Mouse (Mus musculus): ENCODE results near the gene Prpsap2. TPM values are rescaled to one million over a fixed set of nuclear protein-coding genes. Genes with fewer than 3 reads are reported as not detected.

The Prpsap2 gene
- total and polyA plus RNA-seq, 3 experiments, result 29.0 to 30.7 TPM; not detected in 1

DNA sequence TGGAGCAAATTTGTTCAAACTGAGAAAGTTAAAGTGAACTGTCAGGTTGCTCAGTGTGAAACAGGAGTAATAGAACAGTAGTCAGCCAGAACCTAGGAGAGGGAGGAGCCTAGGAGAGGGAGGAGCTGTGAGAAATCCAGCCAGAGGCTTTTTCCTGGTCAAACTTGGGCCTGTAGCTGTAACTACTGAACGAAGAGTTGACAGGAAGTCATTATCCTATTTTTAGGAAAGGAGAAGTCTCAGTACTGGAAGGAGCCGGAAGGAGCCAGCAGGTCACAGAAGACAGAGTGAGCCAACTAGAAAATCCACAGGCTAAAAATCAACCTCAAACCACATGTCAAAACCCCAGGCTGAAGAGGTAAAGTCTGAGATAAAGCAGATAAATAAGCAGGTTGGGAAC, 33.9 kb downstream of the Prpsap2 start:
- Histone ChIP-seq H3K27ac (ENCODE audit: control insufficient read depth, low read depth, low read length) (no peak overlapping the region), H3K4me1 (ENCODE audit: control insufficient read depth in 1 of 2, insufficient read depth in 2 of 2, low read length in 2 of 2) (no peaks in the 10 kb centered on the region), H3K9ac (ENCODE audit: control insufficient read depth, low read depth, low read length, poor library complexity, severe bottlenecking) (no peak overlapping the region), H3K79me2 (ENCODE audit: control insufficient read depth, insufficient read depth, low read length, poor library complexity) (no peaks in the 10 kb centered on the region), H3K36me3 (ENCODE audit: control insufficient read depth in 1 of 2, insufficient read depth in 2 of 2, low read length in 2 of 2) (no peaks in the 10 kb centered on the region), H3K4me3 (ENCODE audit: control insufficient read depth in 1 of 2, insufficient read depth in 1 of 2, low read depth in 2 of 2, low read length in 2 of 2) (no peak overlapping the region), H3K27me3 (ENCODE audit: control insufficient read depth in 1 of 2, insufficient read depth in 2 of 2, low read length in 2 of 2) (no peaks in the 10 kb centered on the region), H3K9me3 (replicated peaks; ENCODE audit: insufficient read depth, low read length) (no peaks in the 10 kb centered on the region)
- no peak for DNase-seq (ENCODE audit: low read depth, low spot score)
- no peak for TF ChIP-seq MAX (IDR thresholded peaks at IDR 0.05; ENCODE audit: low read length)
- TF ChIP-seq HCFC1 (IDR thresholded peaks at IDR 0.05; ENCODE audit: low read depth, low read length), result no peak
- TF ChIP-seq BHLHE40 (IDR thresholded peaks at IDR 0.05; ENCODE audit: borderline replicate concordance, low read depth, low read length), result no peak
- TF ChIP-seq ZNF384 (IDR thresholded peaks at IDR 0.05; ENCODE audit: low read depth, low read length), result no peak

- no peak for DNase-seq (ENCODE audit: low read depth, low spot score)
- TF ChIP-seq E2F4 (IDR thresholded peaks at IDR 0.05; ENCODE audit: borderline replicate concordance, low read depth, low read length) (no peak), GABPA (IDR thresholded peaks at IDR 0.05; ENCODE audit: low read depth, low read length) (no peak), ETS1 (IDR thresholded peaks at IDR 0.05; ENCODE audit: low read depth, low read length) (no peak), SIN3A (IDR thresholded peaks at IDR 0.05; ENCODE audit: low read length) (no peak), TAL1 (IDR thresholded peaks at IDR 0.05; ENCODE audit: low read length) (no peak), JUND (IDR thresholded peaks at IDR 0.05; ENCODE audit: low read depth, low read length) (no peak), POLR2A (IDR thresholded peaks at IDR 0.05; ENCODE audit: control insufficient read depth in 1 of 2, insufficient read depth in 1 of 2, low read depth in 1 of 2, low read length in 2 of 2, poor library complexity in 1 of 2) (no peak), UBTF (IDR thresholded peaks at IDR 0.05; ENCODE audit: borderline replicate concordance, insufficient read depth, low read depth, low read length) (no peak), ZKSCAN1 (IDR thresholded peaks at IDR 0.05; ENCODE audit: low read depth, low read length) (no peak), SMC3 (IDR thresholded peaks at IDR 0.05; ENCODE audit: low read depth, low read length) (no peak), MAX (IDR thresholded peaks at IDR 0.05; ENCODE audit: low read length) (no peak)
- H3K9me3 ChIP-seq (replicated peaks; ENCODE audit: insufficient read depth, low read length), result no peaks in the 10 kb centered on the region
- H3K9ac ChIP-seq (ENCODE audit: control insufficient read depth, low read depth, low read length, poor library complexity, severe bottlenecking), result no peak overlapping the region
- no peaks in the 10 kb centered on the region for H3K79me2 ChIP-seq (ENCODE audit: control insufficient read depth, insufficient read depth, low read length, poor library complexity)
- H3K27me3 ChIP-seq (ENCODE audit: control insufficient read depth in 1 of 2, insufficient read depth in 2 of 2, low read length in 2 of 2), result no peaks in the 10 kb centered on the region
- H3K4me3 ChIP-seq (ENCODE audit: control insufficient read depth in 1 of 2, insufficient read depth in 1 of 2, low read depth in 2 of 2, low read length in 2 of 2), result no peak overlapping the region
- H3K36me3 ChIP-seq (ENCODE audit: control insufficient read depth in 1 of 2, insufficient read depth in 2 of 2, low read length in 2 of 2), result no peaks in the 10 kb centered on the region
- no peaks in the 10 kb centered on the region for H3K4me1 ChIP-seq (ENCODE audit: control insufficient read depth in 1 of 2, insufficient read depth in 2 of 2, low read length in 2 of 2)
- no peak overlapping the region for H3K27ac ChIP-seq (ENCODE audit: control insufficient read depth, low read depth, low read length)
Measured at GRCm38 (mm10) chr11:61722077-61722476, 39.8 kb downstream of the Prpsap2 start.

- H3K4me3 ChIP-seq (ENCODE audit: control insufficient read depth in 1 of 2, insufficient read depth in 1 of 2, low read depth in 2 of 2, low read length in 2 of 2), result no peak within 1 kb of the TSS
- TF ChIP-seq MYC (IDR thresholded peaks at IDR 0.05; ENCODE audit: low read depth, low read length), result no peak
- no peak for TF ChIP-seq GABPA (IDR thresholded peaks at IDR 0.05; ENCODE audit: low read depth, low read length)
- no peak for TF ChIP-seq KAT2A (conservative IDR thresholded peaks at IDR 0.05; ENCODE audit: low read depth, low read length)
- no peak for TF ChIP-seq ZMIZ1 (IDR thresholded peaks at IDR 0.05; ENCODE audit: low read depth, low read length)
- no peak for TF ChIP-seq MAFK (IDR thresholded peaks at IDR 0.05; ENCODE audit: borderline replicate concordance, low read depth, low read length)
- no peak for TF ChIP-seq BHLHE40 (IDR thresholded peaks at IDR 0.05; ENCODE audit: borderline replicate concordance, low read depth, low read length)
- no peak for TF ChIP-seq UBTF (IDR thresholded peaks at IDR 0.05; ENCODE audit: borderline replicate concordance, insufficient read depth, low read depth, low read length)
- TF ChIP-seq POLR2AphosphoS5 (IDR thresholded peaks at IDR 0.05; ENCODE audit: borderline replicate concordance, low read depth, low read length), result no peak
- TF ChIP-seq TCF12 (IDR thresholded peaks at IDR 0.05; ENCODE audit: low read depth, low read length), result no peak
- no peaks in the 10 kb centered on the region for H3K27me3 ChIP-seq (ENCODE audit: control insufficient read depth in 1 of 2, insufficient read depth in 2 of 2, low read length in 2 of 2)
- no peaks in the 10 kb centered on the region for H3K36me3 ChIP-seq (ENCODE audit: control insufficient read depth in 1 of 2, insufficient read depth in 2 of 2, low read length in 2 of 2)
- H3K9ac ChIP-seq (ENCODE audit: control insufficient read depth, low read depth, low read length, poor library complexity, severe bottlenecking), result no peak within 1 kb of the TSS
- H3K79me2 ChIP-seq (ENCODE audit: control insufficient read depth, insufficient read depth, low read length, poor library complexity), result no peaks in the 10 kb centered on the region
- H3K4me1 ChIP-seq (ENCODE audit: control insufficient read depth in 1 of 2, insufficient read depth in 2 of 2, low read length in 2 of 2), result no peaks in the 10 kb centered on the region
- no peaks in the 10 kb centered on the region for H3K9me3 ChIP-seq (replicated peaks; ENCODE audit: insufficient read depth, low read length)
- H3K27ac ChIP-seq (ENCODE audit: control insufficient read depth, low read depth, low read length), result no peak within 1 kb of the TSS
- no peak for DNase-seq (ENCODE audit: low read depth, low spot score)
Measured at GRCm38 (mm10) chr11:61720636-61721035, 41.3 kb downstream of the Prpsap2 start, which contains the start of gene Slc5a10. Slc5a10 (minus strand) TSS chr11:61720826.

Data from MEL (cell line).